Mouse (Mus musculus) kidney, embryonic 14.5 days (tissue): ENCODE data around the gene Pyy. TPM values are rescaled to one million over a fixed set of nuclear protein-coding genes. Genes with fewer than 3 reads are reported as not detected.

Experiments
- ATAC-seq: fragments of 200-750 bp; cut with Nextera tagmentation; 2 replicates; pipeline ENCODE4 v1.8.0; 2017; ENCODE audit warnings: moderate number of reproducible peaks, mild to moderate bottlenecking, moderate TSS enrichment, moderate library complexity; ENCODE audit not compliant: low FRiP score, low TSS enrichment
- H3K27ac ChIP-seq: fragments of 300-500 bp; sonication (generic); 2 replicates; pipeline ENCODE4 v1.5.1; 2014; ENCODE audit warnings: low read depth, mild to moderate bottlenecking, low read length, moderate library complexity, mixed read lengths
- H3K27me3 ChIP-seq: fragments of 300-500 bp; sonication (generic); 2 replicates; pipeline ENCODE4 v1.6.1; 2014; ENCODE audit warnings: mild to moderate bottlenecking, low read length; ENCODE audit not compliant: control insufficient read depth, insufficient read depth
- H3K36me3 ChIP-seq: fragments of 300-500 bp; sonication (generic); 2 replicates; pipeline ENCODE4 v1.6.1; 2014; ENCODE audit warnings: low read length, mixed read lengths; ENCODE audit not compliant: control insufficient read depth, insufficient read depth
- H3K4me1 ChIP-seq: fragments of 300-500 bp; sonication (generic); 2 replicates; pipeline ENCODE4 v1.6.1; 2014; ENCODE audit warnings: low read length, mixed read lengths; ENCODE audit not compliant: control insufficient read depth, insufficient read depth
- H3K4me2 ChIP-seq: fragments of 300-500 bp; sonication (generic); replicated peaks from 2 replicates; pipeline ENCODE4 v1.6.1; 2014; ENCODE audit warnings: low read depth, mild to moderate bottlenecking, low read length
- H3K4me3 ChIP-seq: fragments of 300-500 bp; sonication (generic); 2 replicates; pipeline ENCODE4 v1.5.1; 2014; ENCODE audit warnings: mild to moderate bottlenecking, low read length
- H3K9ac ChIP-seq: fragments of 300-500 bp; sonication (generic); 2 replicates; pipeline ENCODE4 v1.6.1; 2014; ENCODE audit warnings: low read depth, mild to moderate bottlenecking, low read length, moderate library complexity
- H3K9me3 ChIP-seq: fragments of 300-500 bp; sonication (generic); 2 replicates; pipeline ENCODE4 v1.6.1; 2016; ENCODE audit warnings: low read length; ENCODE audit not compliant: control insufficient read depth
- WGBS: fragments of 180-500 bp; shearing (Covaris S2); extraction: QIAGEN DNeasy Blood & Tissue Kit; methylation state at CpG from one replicate; pipeline ENCODE4 v1.1.7; 2014; 5-methylcytosine and 5-hydroxymethylcytosine counted together
- polyA plus RNA-seq: library from polyadenylated mRNA; unstranded; fragments of >200 nt; fragmentation: Nextera tagmentation; extraction: Ambion mirVana; gene quantifications from 2 replicates; pipeline ENCODE4 v1.2.1, GENCODE M21; 2014

Gene Pyy
- polyA plus RNA-seq, result not detected in 2 replicates

- Histone ChIP-seq H3K4me3 (peak within 1 kb of the TSS; percentile 10; the same call in 1 of the 2 replicates), H3K27me3 (peaks cover 48% of the 10 kb centered on the region), H3K4me2 (no peak within 1 kb of the TSS; the same call in 1 of the 2 replicates), H3K36me3 (no peaks in the 10 kb centered on the region), H3K4me1 (no peaks in the 10 kb centered on the region), H3K27ac (no peak within 1 kb of the TSS), H3K9me3 (no peaks in the 10 kb centered on the region), H3K9ac (no peak within 1 kb of the TSS)
- no peak for ATAC-seq
- WGBS, result 7% methylated on average over 9 of the region's 9 CpGs
Observed at GRCm38 (mm10) chr11:102107732-102108131, at the start of gene Pyy. Pyy (minus strand) TSS chr11:102107832.

GRCm38 (mm10) chr11:102156786-102157089 lies 49.1 kb upstream of the Pyy start:
- H3K9ac ChIP-seq, result no peak overlapping the region
- H3K27me3 ChIP-seq, result no peaks in the 10 kb centered on the region
- WGBS, result 14% methylated on average over 1 of the region's 1 CpGs
- H3K4me3 ChIP-seq, result no peak overlapping the region; the same call in 1 of the 2 replicates
- H3K4me2 ChIP-seq, result no peak overlapping the region; the same call in 1 of the 2 replicates
- peaks cover 35% of the 10 kb centered on the region for H3K36me3 ChIP-seq
- 0 out of 2 replicates have a peak, but pooled peaks cover 6% of the 10 kb centered on the region for H3K4me1 ChIP-seq
- no peak for ATAC-seq
- H3K27ac ChIP-seq, result no peak overlapping the region
- H3K9me3 ChIP-seq, result no peaks in the 10 kb centered on the region

GRCm38 (mm10) chr11:102156039-102156785 lies 48.6 kb upstream of the Pyy start, which contains the start of gene Tmem101:
Tmem101 (minus strand) TSS chr11:102156404.
- H3K27me3 ChIP-seq, result no peaks in the 10 kb centered on the region
- H3K9ac ChIP-seq, result peak within 1 kb of the TSS; percentile 77
- H3K36me3 ChIP-seq, result peaks cover 29% of the 10 kb centered on the region
- under 1% methylated on average over 37 of the region's 37 CpGs for WGBS
- peak; percentile 83 for ATAC-seq
- 0 out of 2 replicates have a peak, but pooled peaks cover 6% of the 10 kb centered on the region for H3K4me1 ChIP-seq
- peak within 1 kb of the TSS; percentile 74 for H3K4me3 ChIP-seq
- H3K4me2 ChIP-seq, result peak within 1 kb of the TSS; percentile 90
- H3K27ac ChIP-seq, result 0 out of 2 replicates have a peak within 1 kb of the TSS, but pooled peaks have one; percentile 44
- no peaks in the 10 kb centered on the region for H3K9me3 ChIP-seq

DNA sequence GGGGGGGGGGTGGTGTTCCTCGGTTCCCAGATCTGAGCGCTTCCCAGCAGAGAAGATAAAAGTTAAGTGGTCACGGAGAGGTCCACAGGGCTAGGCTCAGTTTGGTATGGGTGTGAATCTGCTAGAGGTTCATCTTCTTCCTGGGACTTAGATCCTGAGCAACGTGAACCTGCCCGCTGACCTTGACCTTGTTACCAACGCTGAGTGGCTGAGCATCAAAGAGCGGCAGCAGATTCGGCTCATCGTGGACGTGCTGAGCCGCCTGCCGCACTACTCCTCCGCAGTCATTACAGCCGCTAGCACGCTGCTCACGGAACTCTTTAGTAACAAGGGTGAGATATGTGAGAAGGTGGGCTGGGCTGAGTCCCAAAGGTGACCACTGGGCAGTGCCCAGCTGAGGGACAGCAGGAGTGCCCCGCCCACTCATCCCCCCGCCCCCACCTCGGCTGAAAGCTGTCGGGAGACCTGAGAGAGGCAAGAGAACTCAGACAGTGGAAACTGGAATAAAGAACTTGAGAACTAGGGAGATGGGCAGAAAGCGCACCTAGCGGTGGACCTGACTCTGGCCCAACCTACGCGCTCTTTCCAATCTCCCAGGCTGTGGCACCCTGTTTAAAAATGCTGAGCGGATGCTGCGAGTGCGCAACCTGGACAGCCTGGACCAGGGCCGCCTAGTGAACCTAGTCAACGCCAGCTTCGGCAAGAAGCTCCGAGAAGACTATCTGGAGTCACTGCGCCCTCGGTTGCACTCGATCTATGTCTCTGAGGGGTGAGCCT lies 39.8 kb upstream of the Pyy start:
- 10% methylated on average over 34 of the region's 34 CpGs for WGBS

GRCm38 (mm10) chr11:102146531-102146930 lies 38.9 kb upstream of the Pyy start:
- Histone ChIP-seq H3K36me3 (no peaks in the 10 kb centered on the region), H3K27ac (no peak overlapping the region), H3K4me2 (no peak overlapping the region), H3K9ac (no peak overlapping the region), H3K27me3 (peaks cover 53% of the 10 kb centered on the region), H3K4me3 (0 out of 2 replicates have a peak overlapping the region, but pooled peaks have one; percentile 34), H3K4me1 (peaks cover 11% of the 10 kb centered on the region), H3K9me3 (no peaks in the 10 kb centered on the region)
- no peak for ATAC-seq
- 12% methylated on average over 15 of the region's 17 CpGs for WGBS

More for the DNA sequence above, 39.8 kb upstream of the Pyy start:
- Histone ChIP-seq H3K4me3 (peak overlapping the region; percentile 9), H3K9me3 (no peaks in the 10 kb centered on the region), H3K27ac (no peak overlapping the region), H3K4me1 (peaks cover 9% of the 10 kb centered on the region), H3K36me3 (peaks cover under 1% of the 10 kb centered on the region), H3K27me3 (peaks cover 53% of the 10 kb centered on the region), H3K9ac (peak overlapping the region; percentile 18; the same call in 1 of the 2 replicates), H3K4me2 (peak overlapping the region; percentile 13)
- no peak for ATAC-seq

DNA sequence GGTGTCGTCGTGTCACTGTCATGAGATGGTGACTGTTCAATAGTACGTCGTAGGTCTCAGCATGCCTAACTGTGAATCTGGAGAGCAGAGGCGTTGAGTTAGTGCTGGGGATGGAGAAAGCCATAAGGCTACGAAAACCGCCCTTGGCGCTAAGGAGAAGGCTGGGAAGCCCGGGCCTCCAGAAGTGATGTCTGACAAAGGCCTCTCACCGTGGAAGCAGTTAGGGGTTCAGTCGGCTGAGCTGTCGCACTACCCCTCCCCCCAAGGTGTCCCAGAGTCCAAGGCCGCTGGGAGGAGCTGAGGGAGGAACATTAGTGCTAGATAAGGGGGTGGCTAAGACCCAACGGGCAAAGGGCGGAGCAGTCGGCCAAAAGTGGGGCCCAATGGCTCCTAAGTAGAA lies 38.4 kb upstream of the Pyy start:
- WGBS, result 4% methylated on average over 16 of the region's 16 CpGs
- H3K4me1 ChIP-seq, result peaks cover 11% of the 10 kb centered on the region
- no peaks in the 10 kb centered on the region for H3K9me3 ChIP-seq
- peaks cover 53% of the 10 kb centered on the region for H3K27me3 ChIP-seq
- H3K4me2 ChIP-seq, result peak overlapping the region; percentile 53
- no peak overlapping the region for H3K9ac ChIP-seq
- ATAC-seq, result no peak
- H3K27ac ChIP-seq, result no peak overlapping the region
- H3K4me3 ChIP-seq, result peak overlapping the region; percentile 34
- H3K36me3 ChIP-seq, result no peaks in the 10 kb centered on the region

DNA sequence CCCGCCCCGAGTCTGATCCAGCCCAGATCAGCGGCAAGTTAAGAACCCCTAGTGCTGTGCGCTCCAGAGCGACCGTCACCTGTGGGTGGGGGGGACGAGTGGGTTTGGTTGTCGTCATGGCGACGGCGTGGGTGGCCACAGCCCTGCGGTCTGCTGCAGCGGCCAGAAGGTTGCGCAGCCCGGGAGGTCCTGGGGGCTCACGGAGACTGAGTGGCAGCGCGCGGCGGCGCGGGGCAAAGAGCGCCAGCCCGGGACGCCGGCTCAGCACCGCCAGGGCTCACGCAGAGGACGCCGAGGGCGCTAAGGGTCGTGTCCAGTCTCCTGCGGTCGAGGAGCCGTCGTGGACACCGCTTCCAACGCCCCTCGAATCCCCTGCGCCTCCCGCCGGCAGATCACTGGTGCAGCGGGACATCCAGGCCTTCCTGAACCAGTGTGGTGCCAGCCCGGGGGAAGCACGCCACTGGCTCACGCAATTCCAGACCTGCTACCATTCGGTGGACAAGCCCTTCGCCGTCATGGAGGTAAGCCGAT lies 37.9 kb upstream of the Pyy start, which contains the start of gene Nags:
Gene Nags, plus strand, starts transcription at position 43 of the 531 bp plus-strand sequence.
- Histone ChIP-seq H3K27me3 (peaks cover 53% of the 10 kb centered on the region), H3K36me3 (no peaks in the 10 kb centered on the region), H3K9me3 (no peaks in the 10 kb centered on the region), H3K4me1 (peaks cover 11% of the 10 kb centered on the region), H3K4me2 (peak within 1 kb of the TSS; percentile 53), H3K4me3 (peak within 1 kb of the TSS; percentile 34), H3K27ac (no peak within 1 kb of the TSS), H3K9ac (0 out of 2 replicates have a peak within 1 kb of the TSS, but pooled peaks have one; percentile 23)
- ATAC-seq, result no peak; the same call in 1 of the 2 replicates
- 1% methylated on average over 50 of the region's 50 CpGs for WGBS

- no peak; the same call in 1 of the 2 replicates for ATAC-seq
- H3K4me3 ChIP-seq, result peak overlapping the region; percentile 34
- H3K9me3 ChIP-seq, result no peaks in the 10 kb centered on the region
- H3K36me3 ChIP-seq, result no peaks in the 10 kb centered on the region
- peaks cover 53% of the 10 kb centered on the region for H3K27me3 ChIP-seq
- H3K4me2 ChIP-seq, result peak overlapping the region; percentile 53
- H3K9ac ChIP-seq, result 0 out of 2 replicates have a peak overlapping the region, but pooled peaks have one; percentile 23
- peaks cover 11% of the 10 kb centered on the region for H3K4me1 ChIP-seq
- H3K27ac ChIP-seq, result no peak overlapping the region
- 24% methylated on average over 13 of the region's 13 CpGs for WGBS
Observed at GRCm38 (mm10) chr11:102144957-102145470, 37.4 kb upstream of the Pyy start.
